Mouse (Mus musculus): Measurements from ENCODE around the gene Erbb3.

Erbb3 gene

GRCm38 (mm10) chr10:128535624-128536265 is 53.7 kb downstream of the Erbb3 start:
- Histone ChIP-seq H3K9me3 (ENCODE audit: low read length) (peaks cover 9% of the 10 kb centered on the region), H3K4me1 (replicated peaks; ENCODE audit: low read depth, low read length) (peaks cover 54% of the 10 kb centered on the region), H3K36me3 (ENCODE audit: insufficient read depth, low read length) (peaks cover 2% of the 10 kb centered on the region; the same call in 1 of the 2 replicates), H3K27me3 (ENCODE audit: insufficient read depth, low read length) (no peaks in the 10 kb centered on the region), H3K4me3 (replicated peaks; ENCODE audit: low read length) (0 out of 2 replicates have a peak overlapping the region, but pooled peaks have one; percentile 15)
- no peak for TF ChIP-seq POU5F1 (IDR thresholded peaks at IDR 0.05; ENCODE audit: borderline replicate concordance, low read length)
- TF ChIP-seq NANOG (IDR thresholded peaks at IDR 0.05; ENCODE audit: borderline replicate concordance, low read length): no peak
- no peak for TF ChIP-seq CTCF (conservative IDR thresholded peaks at IDR 0.05; ENCODE audit: low read length)

- Histone ChIP-seq H3K9me3 (ENCODE audit: low read length) (peaks cover 9% of the 10 kb centered on the region), H3K36me3 (ENCODE audit: insufficient read depth, low read length) (no peaks in the 10 kb centered on the region), H3K4me3 (replicated peaks; ENCODE audit: low read length) (no peak overlapping the region), H3K27me3 (ENCODE audit: insufficient read depth, low read length) (no peaks in the 10 kb centered on the region), H3K4me1 (replicated peaks; ENCODE audit: low read depth, low read length) (peaks cover 52% of the 10 kb centered on the region)
- TF ChIP-seq NANOG (IDR thresholded peaks at IDR 0.05; ENCODE audit: borderline replicate concordance, low read length) (no peak), POU5F1 (IDR thresholded peaks at IDR 0.05; ENCODE audit: borderline replicate concordance, low read length) (no peak), CTCF (conservative IDR thresholded peaks at IDR 0.05; ENCODE audit: low read length) (no peak)
Observed at GRCm38 (mm10) chr10:128535206-128535605, 54.2 kb downstream of the Erbb3 start.

GRCm38 (mm10) chr10:128526366-128527356 is 62.8 kb downstream of the Erbb3 start:
- TF ChIP-seq POU5F1 (IDR thresholded peaks at IDR 0.05; ENCODE audit: borderline replicate concordance, low read length) (no peak), NANOG (IDR thresholded peaks at IDR 0.05; ENCODE audit: borderline replicate concordance, low read length) (no peak), CTCF (conservative IDR thresholded peaks at IDR 0.05; ENCODE audit: low read length) (no peak)
- no peaks in the 10 kb centered on the region for H3K9me3 ChIP-seq (ENCODE audit: low read length)

DNA sequence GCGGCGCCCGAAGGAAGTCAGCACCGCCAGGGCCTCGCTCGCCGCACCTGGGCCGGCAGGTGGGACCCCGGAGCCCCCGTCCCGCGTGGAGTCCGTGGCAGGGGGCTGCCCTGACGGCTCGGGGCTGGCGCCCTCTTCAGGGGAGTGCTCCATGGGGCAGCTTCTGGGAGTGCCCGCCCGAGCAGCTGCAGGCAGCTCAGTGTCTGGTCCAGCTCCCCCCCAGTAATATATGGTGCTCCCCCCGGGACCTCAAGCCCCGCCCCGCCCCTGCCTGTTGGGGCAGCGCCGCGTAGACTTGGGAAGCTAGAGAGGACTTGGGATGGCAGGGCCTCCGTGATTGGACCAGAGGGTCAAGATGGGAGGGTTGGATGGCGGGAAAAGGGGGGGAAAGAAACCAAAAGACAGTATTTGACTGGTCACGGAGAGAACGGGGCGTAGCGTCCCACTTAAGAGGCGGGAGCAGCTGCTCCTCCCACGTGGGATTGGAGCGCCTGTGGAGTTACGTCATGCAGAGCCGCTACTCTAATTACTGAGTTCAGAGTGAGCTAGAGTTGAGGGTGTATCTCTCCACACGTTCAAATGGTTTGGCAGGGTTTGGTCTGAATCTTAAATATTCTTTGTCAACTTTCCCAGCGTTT is 63.7 kb downstream of the Erbb3 start, which contains the start of gene Esyt1:
Gene Esyt1 (minus strand): TSS at position 201 of the 638 bp plus-strand sequence.
- TF ChIP-seq NANOG (IDR thresholded peaks at IDR 0.05; ENCODE audit: borderline replicate concordance, low read length) (no peak), POU5F1 (IDR thresholded peaks at IDR 0.05; ENCODE audit: borderline replicate concordance, low read length) (no peak), CTCF (conservative IDR thresholded peaks at IDR 0.05; ENCODE audit: low read length) (no peak)
- Histone ChIP-seq H3K4me1 (replicated peaks; ENCODE audit: low read depth, low read length) (peaks cover 29% of the 10 kb centered on the region), H3K4me3 (replicated peaks; ENCODE audit: low read length) (peak within 1 kb of the TSS; percentile 98), H3K9me3 (ENCODE audit: low read length) (no peaks in the 10 kb centered on the region), H3K36me3 (ENCODE audit: insufficient read depth, low read length) (peaks cover 26% of the 10 kb centered on the region), H3K27me3 (ENCODE audit: insufficient read depth, low read length) (peaks cover 14% of the 10 kb centered on the region; the same call in 1 of the 2 replicates)

More at GRCm38 (mm10) chr10:128526366-128527356, 62.8 kb downstream of the Erbb3 start:
- peaks cover 17% of the 10 kb centered on the region for H3K36me3 ChIP-seq (ENCODE audit: insufficient read depth, low read length)
- H3K4me3 ChIP-seq (replicated peaks; ENCODE audit: low read length): peak overlapping the region; percentile 98
- H3K4me1 ChIP-seq (replicated peaks; ENCODE audit: low read depth, low read length): peaks cover 29% of the 10 kb centered on the region
- peaks cover 14% of the 10 kb centered on the region; the same call in 1 of the 2 replicates for H3K27me3 ChIP-seq (ENCODE audit: insufficient read depth, low read length)

DNA sequence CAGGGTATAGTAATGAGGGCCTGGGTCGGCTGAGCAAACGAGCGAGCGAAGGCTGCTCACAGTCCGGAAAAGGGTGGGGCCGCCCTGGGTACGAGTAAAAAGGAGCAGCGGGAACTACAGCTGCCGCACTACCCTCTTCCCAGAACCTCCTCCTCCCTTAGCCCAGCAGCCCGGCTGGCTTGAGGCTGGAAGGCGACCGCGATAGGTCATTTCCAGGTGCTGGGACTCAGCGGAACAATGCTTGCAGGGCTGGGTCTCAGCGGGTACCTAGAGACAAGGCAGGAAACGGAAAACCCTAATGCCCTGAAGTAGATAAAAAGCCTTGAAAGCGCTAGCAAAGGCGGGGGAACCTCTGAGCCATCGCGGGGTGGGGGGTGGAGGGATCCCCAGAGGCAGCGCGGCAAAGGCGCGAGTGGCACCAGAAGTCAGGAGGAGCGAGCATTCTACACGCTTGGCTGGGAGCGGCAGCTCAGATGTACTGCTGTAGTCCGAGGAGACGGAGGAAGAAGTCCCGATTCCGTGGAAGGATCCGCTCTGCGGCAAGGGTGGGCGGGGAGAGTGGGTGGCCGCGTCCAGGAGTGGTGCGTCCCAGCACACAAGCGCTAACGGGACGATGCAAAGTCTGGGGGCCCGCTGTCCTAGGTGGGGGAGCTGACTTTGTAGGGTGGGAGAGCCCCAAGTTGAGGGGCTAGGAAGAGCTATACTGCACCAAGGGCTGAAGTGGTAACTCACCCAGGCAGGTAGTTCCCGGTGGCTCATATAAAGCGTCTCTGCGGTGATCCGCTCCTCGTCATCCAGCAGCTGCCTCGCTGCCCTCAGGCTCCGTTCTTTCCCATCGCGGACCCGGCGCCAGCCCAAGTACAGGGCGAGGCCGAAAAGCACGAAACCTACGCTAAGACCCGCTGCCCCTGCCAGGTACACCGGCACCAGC is 64.5 kb downstream of the Erbb3 start:
- Histone ChIP-seq H3K9me3 (ENCODE audit: low read length) (no peaks in the 10 kb centered on the region), H3K4me3 (replicated peaks; ENCODE audit: low read length) (peak overlapping the region; percentile 98), H3K36me3 (ENCODE audit: insufficient read depth, low read length) (peaks cover 34% of the 10 kb centered on the region), H3K27me3 (ENCODE audit: insufficient read depth, low read length) (peaks cover 14% of the 10 kb centered on the region; the same call in 1 of the 2 replicates), H3K4me1 (replicated peaks; ENCODE audit: low read depth, low read length) (peaks cover 29% of the 10 kb centered on the region)
- TF ChIP-seq NANOG (IDR thresholded peaks at IDR 0.05; ENCODE audit: borderline replicate concordance, low read length): no peak
- TF ChIP-seq CTCF (conservative IDR thresholded peaks at IDR 0.05; ENCODE audit: low read length): no peak
- TF ChIP-seq POU5F1 (IDR thresholded peaks at IDR 0.05; ENCODE audit: borderline replicate concordance, low read length): no peak

DNA sequence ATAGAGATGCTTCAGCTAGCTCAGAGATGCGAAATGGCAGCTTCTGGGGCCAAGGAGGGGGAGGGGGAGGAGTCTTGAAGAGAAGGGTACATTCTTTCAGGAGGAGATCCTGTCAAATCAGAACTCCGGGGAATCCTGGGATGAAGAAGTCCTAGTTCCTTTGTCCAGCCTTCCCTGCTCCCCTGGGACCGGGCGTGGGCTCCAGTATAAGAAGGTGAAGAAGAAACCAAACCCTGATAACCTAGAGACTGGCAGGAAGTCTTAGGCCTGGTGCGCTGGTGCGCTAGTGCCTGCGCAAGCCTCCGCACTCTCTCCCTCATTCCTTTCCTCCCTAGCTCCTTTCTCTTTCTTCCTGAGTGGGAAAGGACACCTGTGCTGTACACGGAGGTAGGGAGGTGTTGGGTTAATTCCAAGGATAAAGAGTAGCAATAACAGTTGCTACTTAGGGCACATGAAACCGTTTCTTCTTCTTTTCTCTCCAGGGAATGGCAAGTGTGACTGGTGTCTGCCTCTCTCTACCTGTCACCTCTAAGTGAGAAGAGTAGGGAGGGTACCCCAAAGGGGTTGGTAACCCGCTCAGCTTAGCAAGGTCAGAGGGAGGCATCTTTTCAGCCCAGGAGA is 65.2 kb downstream of the Erbb3 start:
- H3K4me1 ChIP-seq (replicated peaks; ENCODE audit: low read depth, low read length): peaks cover 34% of the 10 kb centered on the region
- H3K9me3 ChIP-seq (ENCODE audit: low read length): no peaks in the 10 kb centered on the region
- peak overlapping the region; percentile 98 for H3K4me3 ChIP-seq (replicated peaks; ENCODE audit: low read length)
- peaks cover 41% of the 10 kb centered on the region for H3K36me3 ChIP-seq (ENCODE audit: insufficient read depth, low read length)
- H3K27me3 ChIP-seq (ENCODE audit: insufficient read depth, low read length): peaks cover 10% of the 10 kb centered on the region; the same call in 1 of the 2 replicates
- TF ChIP-seq CTCF (conservative IDR thresholded peaks at IDR 0.05; ENCODE audit: low read length) (no peak), NANOG (IDR thresholded peaks at IDR 0.05; ENCODE audit: borderline replicate concordance, low read length) (no peak), POU5F1 (IDR thresholded peaks at IDR 0.05; ENCODE audit: borderline replicate concordance, low read length) (no peak)

- peaks cover 47% of the 10 kb centered on the region for H3K4me1 ChIP-seq (replicated peaks; ENCODE audit: low read depth, low read length)
- TF ChIP-seq NANOG (IDR thresholded peaks at IDR 0.05; ENCODE audit: borderline replicate concordance, low read length): no peak
- TF ChIP-seq POU5F1 (IDR thresholded peaks at IDR 0.05; ENCODE audit: borderline replicate concordance, low read length): no peak
- no peak for TF ChIP-seq CTCF (conservative IDR thresholded peaks at IDR 0.05; ENCODE audit: low read length)
- H3K9me3 ChIP-seq (ENCODE audit: low read length): no peaks in the 10 kb centered on the region
- H3K36me3 ChIP-seq (ENCODE audit: insufficient read depth, low read length): peaks cover 59% of the 10 kb centered on the region
- H3K27me3 ChIP-seq (ENCODE audit: insufficient read depth, low read length): peaks cover 7% of the 10 kb centered on the region; the same call in 1 of the 2 replicates
- no peak overlapping the region for H3K4me3 ChIP-seq (replicated peaks; ENCODE audit: low read length)
Observed at GRCm38 (mm10) chr10:128522351-128522750, 67.1 kb downstream of the Erbb3 start.

Measured in E14TG2a.4 (cell line).